Mouse (Mus musculus) spleen, postnatal 36 days (tissue): Measurements from ENCODE around the gene Adam11.
A peak's percentile ranks its signal among the peaks of the same experiment; 100 is the strongest.

Source experiments
- DNase-seq, 2 experiments: peaks; one replicate each; pipeline ENCODE4 v3.0.0; 2022; ENCODE audit warnings: low spot score in 2 of 2, mixed read lengths in 1 of 2

Adam11 gene

DNA sequence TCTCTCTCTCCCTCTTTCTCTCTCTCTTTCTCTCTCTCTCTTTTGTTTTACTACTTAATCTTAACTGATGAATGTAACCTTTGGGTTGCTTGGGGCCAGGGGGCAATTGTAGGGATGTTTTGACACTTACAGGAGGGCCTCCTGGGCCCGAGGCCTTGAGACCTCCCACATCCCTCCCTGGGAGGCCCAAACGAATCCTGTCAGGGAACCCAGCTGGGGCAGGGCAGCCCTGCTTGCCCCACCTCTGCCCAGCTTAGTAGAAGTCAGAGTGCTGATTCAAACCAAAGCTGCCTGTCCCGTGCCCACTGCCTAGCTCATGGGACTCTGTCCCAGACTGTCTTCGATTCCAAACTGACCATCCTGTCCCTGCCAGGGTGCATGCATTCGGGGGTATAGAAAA, 17.4 kb downstream of the Adam11 start:
- DNase-seq: no peak

DNA sequence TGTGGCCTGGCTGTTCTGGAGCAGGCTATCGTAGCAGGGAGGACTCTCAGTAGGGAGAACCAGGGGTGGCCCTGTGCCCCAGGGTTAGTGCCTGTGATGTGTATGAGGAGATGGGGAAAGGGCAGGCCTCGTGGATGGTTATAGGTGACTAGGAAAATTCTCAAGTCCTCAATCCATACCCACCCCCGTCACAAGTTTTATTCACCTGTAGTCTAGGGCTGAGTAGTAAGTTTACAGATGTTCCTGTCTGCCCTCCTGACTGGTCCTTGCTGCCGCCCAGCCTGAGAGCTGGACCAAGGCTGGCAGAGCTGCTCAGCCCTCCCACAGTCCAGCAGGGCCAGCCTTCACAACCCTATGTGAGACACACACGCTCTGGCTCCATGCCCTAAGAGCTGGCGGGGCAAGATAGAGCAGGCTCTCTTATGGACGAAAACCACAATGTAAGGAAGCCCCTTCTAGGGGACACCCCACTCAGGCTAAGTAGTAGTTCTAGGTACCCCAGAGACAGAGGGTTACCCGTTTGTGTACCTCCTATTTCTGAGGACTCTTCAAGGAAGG, 17.9 kb downstream of the Adam11 start:
- DNase-seq: no peak

DNA sequence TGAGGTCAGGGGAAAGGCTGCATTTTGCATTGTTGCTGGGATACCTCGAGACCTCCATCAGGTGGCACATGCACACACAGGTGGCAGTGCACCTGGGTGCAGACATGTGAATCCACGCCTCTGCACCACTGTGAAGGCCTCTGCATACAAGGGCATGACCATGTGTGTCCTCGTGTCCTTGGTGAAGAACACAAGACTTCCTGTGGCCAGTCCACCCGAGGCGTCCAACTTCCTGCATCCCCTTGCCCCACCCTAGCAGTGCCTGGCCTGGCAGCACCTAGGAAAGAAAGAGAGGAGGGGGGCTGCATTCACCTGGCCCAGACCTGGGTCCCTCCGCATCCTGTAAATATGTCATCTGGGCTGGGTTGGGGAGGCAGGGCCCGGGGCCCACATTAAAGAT, 18.6 kb downstream of the Adam11 start:
- DNase-seq: no peak

DNA sequence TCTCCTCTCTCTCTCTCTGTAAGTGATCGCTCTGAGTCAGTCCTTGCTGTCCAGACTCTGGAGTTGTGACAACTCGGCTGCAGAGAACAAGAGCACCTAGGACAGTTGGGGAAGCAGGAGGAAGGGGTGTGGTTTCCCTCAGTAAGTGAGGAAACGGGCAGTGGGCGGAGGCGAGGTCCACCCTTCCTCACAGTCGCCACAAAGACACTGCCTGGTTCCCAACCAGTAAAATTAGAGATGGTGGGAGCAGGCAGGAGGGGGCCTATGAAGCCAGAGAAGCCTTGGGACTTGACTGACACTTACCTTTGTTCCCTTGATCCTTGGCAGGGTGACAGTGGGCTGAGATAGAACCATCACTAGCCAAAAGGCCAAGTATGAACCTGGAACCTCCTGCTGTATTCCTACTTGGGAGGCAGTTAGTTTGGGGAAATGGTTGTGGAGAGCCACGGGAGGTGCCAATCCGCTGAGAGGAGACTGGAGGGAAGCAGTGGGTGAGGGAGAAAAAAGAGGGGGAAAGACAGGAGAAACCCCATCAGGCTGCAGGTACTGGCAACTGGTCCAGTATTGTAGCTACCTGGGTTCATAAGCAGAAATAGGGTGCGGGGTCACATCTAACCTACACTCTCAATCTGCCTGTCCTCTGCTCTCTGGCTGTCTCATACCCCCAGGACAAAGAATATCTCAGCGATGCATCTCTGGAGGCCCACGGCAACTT, 19.2 kb downstream of the Adam11 start:
- no peak for DNase-seq

DNA sequence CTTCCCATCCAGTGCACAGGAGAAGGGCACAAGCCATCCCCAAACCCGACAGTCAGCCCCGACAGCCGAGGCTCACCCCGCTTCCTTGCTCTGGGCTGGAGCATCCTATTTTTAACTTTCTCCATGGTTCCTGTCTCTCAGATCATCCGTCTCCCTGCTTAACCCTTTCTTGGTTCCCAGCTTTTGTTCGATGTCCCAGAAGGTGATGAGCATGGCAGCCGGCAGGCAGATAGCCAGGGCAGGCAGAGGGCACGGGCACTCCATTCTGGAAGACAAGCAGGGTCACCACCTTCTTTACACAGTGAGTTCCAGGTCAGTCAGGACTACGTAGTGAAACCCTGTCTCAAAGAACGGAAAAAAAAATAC, 19.7 kb downstream of the Adam11 start:
- DNase-seq: no peak

DNA sequence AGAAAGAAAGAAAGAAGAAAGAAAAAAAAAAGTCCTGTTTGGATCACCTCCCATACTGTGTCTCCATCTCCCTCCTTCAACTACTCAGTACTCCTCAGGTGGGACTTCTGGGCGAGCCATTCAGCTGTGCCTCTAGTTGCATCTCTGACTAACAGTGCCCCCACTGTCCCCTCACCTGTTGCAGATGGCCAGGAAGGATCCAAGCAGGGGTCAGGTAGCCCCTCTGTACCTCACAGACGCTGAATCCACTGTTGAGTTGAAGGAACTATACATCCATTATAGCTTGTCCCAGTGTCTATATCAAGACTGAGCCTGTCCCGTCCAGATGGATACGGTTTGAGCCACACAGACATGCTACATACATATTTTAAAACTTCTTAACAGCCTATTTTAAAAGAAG, 20.3 kb downstream of the Adam11 start:
- DNase-seq: no peak

DNA sequence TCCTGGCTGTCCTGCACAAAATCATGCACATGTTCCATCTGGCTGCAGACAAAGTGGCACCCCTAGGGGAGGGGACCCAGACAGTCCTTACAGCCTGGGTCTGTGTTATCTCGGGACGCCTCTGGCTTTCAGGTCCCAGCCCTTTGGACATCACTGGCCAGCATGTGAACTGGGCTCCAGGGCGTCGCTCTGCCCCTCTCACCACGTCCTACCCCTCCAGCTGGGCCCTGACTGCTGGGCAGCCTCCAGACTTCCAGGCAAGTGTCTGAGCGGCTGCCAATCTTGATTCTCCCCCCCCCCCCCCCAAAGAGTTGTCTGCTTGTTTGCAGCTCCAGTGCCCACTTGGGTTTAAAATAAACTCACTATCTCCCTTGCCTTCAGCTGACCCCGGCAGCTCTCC, 22.2 kb downstream of the Adam11 start:
- DNase-seq: no peak

DNA sequence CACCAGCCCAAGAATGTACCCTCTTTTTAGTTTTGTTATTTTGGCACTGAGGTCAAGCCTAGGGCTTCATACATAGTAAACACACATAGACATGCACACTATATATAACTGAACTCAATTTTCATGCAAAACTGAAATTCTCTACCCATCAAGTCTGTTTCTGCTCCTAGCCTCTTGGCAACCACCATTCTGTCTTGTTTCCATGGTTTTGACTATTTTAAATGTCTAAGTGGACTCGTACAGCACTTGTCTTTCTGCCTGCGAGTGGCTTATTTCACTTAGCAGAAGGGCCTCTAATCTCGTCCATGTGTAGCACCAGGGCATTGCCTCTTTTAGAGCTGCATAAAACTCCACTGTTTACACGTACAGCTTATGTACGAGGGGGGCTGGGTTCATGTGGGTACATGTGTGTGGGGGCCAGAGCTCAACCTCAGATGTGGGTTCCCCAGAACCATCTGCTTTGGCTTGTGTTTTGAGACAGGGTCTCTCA, 26.5 kb downstream of the Adam11 start:
- no peak for DNase-seq

DNA sequence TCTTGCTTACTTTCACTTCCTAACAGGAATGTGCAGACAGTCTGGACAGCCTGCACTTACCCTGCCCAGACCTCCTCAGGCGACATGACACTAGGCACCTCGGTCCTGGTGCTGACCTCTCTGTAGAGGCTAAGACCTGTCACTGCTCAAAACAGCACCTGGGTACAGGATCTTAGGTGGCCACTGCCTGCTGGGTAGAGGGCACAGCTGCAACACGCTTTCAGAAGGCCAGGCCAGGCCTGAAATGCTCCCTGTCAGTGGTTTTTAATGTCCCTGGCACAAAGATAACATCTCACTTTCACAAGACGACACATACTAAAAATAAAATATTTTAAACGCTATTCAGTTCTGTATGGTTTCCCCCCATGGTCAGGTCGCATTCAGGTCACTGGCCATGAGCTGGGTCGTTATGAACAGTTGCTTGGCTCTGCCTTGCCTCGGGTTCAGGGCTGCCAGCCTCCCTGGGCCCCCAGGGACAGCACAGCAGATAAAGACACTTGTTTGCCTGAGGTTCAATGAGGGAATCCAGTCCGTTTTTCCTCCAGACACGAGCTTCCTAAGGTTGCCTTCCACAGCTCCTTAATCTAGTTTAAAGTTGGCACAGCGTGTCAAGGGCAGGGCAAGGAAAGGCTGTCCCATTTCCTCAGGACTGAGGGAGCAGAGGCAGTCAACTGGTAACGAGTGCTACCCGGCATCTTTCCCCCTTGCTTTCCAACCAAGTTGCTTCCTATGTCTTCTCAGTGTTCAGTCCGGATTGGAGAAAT, 30.6 kb downstream of the Adam11 start:
- no peak for DNase-seq

DNA sequence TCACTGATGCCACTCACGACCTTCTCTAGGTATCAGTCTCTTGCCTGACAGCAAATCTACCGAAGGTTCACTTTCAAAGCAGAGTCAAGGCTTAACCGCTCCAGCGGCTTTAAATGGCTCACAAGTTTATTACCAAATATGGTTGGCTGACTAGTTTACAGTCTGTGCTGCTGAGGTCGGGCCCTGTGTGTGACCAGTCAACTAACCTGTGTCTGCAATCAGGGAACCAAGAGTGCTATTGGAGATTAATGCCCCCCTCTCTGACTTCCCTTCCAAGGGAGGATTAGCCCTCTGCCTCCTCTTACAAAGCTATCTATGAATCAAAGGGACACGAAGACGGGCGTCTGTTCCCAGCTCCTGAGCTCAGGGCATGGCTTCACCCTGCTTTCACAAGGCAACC, 32.9 kb downstream of the Adam11 start:
- DNase-seq: no peak

DNA sequence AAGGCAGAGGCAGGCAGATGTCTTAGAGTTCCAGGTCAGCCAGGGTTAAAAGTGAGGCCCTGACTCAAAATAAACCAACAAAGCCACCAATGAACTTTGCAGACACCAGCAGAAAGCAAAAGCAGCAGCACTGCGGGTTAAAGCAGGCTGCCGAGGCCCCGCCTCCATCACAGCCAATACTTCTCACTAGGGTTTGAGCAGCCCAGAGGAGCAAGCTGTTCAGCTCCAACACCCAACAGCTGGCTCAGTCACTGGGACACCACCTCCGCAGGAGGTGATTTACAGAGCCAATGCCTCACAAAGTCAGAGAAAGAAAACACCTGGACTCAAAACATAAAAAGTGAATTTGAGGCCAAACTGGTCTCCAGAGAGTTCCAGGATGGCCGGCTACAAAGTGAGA, 42.2 kb downstream of the Adam11 start:
- no peak for DNase-seq

DNA sequence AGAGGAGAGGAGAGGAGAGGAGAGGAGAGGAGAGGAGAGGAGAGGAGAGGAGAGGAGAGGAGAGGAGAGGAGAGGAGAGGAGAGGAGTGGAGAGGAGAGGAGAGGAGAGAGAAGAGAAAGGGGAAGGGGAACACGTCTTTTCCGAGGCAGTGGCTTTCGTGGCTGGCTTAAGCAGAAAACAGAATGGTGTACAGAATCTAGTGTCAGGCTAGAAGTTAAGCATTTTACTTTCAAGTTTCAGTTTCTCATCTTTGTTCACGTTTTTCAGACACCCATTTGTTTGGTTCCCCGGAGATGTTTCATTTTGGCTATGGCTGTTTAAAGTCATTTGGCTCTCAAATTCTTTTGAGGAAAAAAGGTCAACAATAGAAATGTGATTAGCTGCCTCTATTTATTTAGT, 47.0 kb downstream of the Adam11 start:
- DNase-seq: no peak

DNA sequence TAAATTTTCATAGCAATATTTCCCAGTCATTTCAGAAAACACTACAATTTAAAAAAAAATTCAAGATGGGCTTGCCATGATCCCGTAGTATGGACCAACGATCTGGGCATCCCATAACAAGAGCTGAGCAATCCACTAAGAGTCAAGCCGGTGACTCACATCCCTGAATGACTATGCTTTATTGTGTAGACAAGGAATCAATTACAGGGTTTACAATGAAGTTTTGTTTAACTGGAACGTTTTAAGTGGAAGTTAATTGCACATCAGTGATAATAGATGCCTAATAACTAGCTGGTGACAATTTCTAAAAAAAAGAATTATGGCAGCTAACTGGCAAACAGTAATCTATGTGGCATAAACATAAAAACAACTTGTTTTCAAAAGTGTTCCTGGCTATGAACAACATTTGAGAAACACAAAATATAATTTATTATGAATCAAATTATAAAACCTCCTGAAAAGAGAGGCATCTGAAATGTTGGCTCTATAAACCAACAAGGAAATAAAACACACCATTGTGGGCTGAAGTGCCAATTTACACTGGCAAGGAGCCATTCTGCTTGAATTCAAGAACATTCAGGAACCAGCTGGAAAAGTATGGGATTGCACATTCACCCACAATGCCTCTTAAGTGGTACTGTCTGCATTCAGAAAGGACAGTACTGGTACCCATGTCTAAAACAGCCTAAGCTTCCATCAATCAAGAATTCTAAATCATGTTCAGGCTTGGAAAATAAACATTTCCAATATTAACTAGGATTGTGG, 49.7 kb downstream of the Adam11 start:
- no peak for DNase-seq

DNA sequence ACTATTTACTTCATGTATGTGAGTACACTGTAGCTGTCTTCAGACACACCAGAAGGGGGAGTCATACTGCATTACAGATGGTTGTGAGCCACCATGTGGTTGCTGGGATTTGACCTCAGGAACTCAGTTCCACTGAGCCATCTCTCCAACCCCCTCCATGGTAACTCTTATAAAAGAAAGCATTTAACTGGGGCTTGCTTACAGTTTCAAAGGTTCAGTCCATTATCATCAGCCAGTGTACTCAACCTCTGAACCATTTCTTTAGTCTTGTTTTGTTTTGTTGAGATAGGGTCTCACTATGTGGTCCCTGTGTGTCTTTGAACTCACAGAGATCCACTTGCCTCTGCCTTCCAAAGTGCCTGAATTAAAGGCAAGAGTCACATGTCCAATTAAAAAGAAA, 53.6 kb downstream of the Adam11 start:
- no peak for DNase-seq

DNA sequence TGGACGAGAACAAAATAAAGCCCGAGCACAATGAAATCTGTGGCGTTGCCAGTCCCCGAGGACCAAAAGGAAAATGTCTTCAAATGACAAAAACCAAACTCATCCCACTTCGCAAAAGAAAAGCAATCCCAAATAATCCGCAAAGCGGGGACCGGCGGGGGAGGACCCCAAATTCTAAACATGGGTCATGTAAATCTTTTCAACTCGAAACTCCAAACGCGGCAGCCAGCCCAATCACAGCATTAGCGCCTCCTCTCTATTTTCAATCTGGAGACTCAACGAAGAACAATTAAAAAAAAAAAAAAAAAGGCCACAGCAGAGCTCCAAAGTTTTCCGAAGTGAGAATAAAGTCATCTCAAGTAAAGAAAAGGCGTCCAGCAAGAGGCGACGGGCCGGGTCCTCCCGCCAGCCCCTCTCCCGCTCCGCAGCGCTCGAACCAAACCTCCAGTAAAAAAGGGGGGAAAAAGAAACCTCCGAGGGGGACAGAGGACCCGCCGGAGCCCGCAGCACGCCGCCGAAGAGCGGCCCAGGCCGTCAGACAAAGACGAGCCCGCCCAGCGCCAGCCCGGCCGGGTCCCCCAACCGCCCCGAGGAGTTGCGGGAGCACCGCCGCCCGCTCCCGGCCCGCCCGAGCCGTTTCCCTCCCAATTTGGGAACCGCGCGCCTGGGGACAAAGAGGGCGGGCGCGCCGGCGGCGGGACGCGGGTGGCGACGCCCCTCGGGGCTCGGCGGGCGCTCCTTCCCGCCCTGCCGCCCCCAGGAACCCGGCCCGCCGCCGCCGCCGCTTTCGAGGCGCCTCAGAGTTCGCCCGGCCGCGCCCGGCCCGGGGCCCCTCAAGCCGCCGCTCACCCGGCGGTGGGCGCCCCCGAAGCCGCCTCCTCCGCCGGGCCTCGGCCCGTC, 57.1 kb downstream of the Adam11 start:
- no peak for DNase-seq

DNA sequence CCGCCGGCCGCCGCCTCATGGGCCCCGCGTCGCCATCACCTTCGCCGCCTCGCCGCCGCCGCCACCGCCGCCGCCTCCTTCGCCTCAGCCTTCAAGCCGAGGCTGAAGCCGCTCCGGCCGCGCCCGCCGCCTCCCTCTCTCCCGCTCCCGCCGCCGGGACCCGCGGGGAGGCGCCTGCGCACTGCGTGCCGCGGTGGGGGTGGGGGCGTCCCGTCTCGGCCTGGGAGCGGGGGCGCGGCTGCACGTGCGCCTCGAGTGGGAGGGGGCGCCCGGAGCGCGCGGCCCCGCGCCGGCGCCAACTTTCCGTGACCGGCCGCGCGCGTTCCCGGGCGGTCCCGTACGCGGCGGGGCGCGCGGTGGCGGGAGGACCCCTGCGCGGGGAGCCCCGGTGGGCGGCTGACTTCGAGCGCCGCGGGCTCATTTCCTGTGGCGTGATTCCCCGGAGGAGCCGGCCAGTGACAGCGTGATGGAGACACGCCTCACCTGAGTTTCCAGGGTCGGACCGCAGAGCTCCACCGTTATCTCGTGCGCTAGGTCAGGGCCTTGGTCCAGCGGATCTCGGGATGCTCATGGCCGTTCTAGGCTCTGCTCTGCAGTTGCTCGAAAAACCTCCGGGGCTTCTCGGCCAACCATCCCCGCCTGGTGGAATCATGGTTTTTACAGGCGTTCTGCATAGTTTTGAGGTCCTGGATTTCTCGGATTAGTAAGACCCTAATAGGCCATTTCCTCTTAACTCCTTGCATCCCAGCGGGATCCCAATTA, 58.0 kb downstream of the Adam11 start, which contains the start of gene Gjc1:
Gjc1 (minus strand) TSS at position 680 of the 762 bp plus-strand sequence.
- peak in 1 of 2 experiments; percentile 2 for DNase-seq

DNA sequence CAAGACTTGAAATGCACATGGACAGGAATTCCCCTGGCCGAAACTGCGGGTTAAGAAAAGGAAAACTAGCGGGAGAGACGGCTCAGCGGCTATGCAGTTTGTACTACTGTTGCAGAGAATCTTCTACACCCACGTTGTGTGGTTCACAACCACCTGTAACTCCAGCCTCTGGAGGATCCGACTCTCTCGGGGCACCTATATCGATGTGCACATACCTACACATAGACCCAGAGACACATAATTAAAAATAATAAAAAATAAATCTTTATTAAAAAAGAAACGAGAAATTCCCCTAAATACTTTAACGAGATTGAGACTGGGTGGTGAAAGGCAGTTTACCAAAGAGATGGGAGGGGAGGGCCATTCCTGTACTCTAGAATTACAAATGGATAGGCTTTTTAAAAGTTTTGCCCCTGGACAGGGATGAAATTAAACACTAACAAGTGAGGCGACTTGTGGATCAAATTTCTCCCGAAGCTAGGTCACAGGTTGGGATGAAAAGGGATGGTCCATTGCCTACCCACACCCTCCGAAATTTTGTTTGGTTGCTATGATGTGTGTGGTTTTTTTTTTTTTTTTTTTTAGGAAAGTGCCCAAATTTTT, 58.6 kb downstream of the Adam11 start:
- no peak for DNase-seq

DNA sequence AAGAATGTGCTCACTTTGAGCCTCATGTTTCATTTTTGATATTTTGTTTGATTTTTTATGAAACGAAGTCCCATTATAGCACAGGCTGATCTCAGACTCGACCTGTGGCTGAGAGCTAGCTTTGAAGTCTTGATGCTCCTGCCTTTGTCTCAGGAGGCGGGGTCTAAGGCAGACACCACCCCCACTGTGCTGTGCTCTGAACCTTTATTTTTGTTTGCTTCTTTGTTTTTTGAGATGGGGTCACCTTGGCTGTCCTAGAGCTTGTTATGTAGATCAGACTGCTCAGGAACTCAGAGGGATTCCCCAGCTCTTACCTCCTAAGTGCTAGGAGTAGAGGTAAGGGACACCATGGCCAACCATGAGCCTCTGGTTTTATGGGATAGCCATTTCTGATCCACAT, 59.2 kb downstream of the Adam11 start:
- DNase-seq: no peak

DNA sequence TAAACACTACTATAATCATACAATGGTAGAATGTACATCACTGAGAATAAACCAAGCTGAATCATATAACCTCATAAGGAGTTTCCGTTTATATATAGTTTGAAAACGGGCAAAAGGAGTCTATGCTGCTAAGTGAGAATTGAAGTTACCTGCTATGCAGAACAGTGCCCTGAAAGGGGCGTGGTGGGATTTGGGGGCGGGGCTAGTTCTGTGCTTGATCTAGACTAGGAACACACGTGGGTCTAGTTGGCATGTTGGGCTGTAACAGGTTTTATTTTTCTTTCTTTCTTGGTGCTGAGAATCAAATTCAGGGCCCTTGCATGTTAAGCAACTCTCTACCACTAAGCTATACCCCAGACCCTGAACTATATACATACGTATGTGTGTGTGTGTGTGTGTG, 60.0 kb downstream of the Adam11 start:
- DNase-seq: no peak

DNA sequence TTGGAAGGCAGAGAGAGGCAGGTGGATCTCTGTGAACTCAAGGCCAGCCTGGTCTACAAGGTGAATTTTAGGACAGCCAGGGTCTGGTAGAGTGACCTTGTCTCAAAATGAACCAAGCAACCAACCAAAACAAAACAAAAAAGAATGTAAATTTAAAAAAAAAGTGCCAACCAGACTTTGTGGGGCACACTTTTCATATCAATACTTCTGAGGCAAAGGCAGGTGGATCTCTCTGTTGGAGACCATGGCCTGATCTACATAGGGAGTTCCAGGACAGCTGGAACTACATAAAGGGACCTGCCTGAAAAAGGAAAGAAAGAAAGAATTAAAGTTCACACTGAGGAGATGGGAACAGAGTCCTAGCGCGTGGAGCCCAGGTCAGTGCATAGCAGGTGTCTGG, 65.2 kb downstream of the Adam11 start:
- DNase-seq: no peak
